Mouse (Mus musculus): ENCODE results near the gene Fam89b. TPM values are rescaled to one million over a fixed set of nuclear protein-coding genes. Genes with fewer than 3 reads are reported as not detected.

Fam89b gene
- total RNA-seq, 2 experiments from 2014 or later = 20.1 to 21.3 TPM

GRCm38 (mm10) chr19:5685861-5686260 is 43.6 kb downstream of the Fam89b start:
- DNase-seq (ENCODE audit: low spot score) = no peak

DNA sequence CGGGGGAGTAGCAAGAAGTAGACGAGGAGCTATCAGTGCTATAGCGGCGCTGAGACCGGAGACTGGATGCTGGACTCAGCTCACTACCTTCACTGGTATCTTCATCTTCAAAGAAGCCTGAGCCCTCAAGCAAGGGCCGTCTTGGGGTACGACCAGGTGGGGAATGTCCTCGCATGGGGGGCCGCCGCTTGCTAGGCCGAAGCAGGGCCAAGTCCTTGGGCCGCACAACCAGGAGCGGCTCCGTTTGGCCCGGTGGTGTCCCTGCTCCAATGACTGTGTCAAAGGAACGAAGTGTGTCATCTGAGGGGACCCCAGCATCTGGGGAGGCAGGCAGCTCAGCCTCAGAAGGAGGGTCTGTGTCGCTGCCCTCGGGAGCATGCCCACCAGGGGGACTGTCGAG is 44.0 kb downstream of the Fam89b start:
- no peak for DNase-seq (ENCODE audit: low spot score)

DNA sequence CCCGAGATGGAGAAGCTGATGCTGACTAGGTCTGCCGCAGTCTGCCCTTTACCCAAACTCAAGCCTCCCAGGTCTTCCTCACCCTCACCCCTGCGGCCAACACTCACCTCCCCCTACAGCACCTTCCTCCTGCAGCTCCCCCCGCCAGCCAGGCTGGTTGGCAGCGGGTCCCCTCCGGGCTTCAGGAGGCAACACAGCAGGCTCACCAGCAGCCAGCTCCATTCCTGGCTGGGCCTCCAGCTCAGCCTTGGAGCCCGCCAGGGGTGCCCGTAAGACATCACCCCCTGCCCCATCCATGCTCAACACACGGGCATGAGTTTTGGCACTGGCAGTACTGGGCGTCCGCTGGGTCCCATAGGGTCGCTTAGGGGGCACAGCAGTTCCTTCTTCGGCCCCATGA is 44.5 kb downstream of the Fam89b start:
- DNase-seq (ENCODE audit: low spot score) = no peak

DNA sequence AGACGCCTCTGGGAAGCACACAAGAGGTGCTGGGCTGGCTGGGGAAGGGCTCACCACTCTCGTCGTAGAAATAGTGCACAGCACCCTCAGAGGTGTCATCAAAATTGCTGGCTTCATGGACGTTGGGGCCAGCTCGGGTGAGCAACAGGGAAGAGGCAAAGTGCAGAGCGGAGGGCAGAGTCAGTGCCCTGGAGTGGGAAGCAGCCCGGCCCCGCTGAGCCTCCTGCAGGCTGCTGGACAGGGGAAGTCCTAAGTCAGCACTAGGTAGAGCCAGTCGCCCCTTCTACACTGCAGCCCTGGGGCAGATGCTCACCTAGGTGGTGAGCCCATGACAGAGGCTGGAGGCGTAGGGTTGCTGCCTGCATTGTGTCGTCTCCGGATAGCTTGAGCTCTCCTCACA is 45.2 kb downstream of the Fam89b start:
- no peak for DNase-seq (ENCODE audit: low spot score)

GRCm38 (mm10) chr19:5680432-5680831 is 49.0 kb downstream of the Fam89b start:
- DNase-seq (ENCODE audit: low spot score) = no peak

Small RNAs within 50 kb of the gene (microRNA-seq; reads per million reads assigned to microRNA genes)
- not detected for gene Mir6987

Other genes with a start within 250 kb of the Fam89b start
- gene Mus81, start 241.3 kb downstream of the Fam89b start, total RNA-seq (2021) = 10 to 100 TPM; 18.3 to 22.1 TPM
- gene Cfl1, start 239.2 kb downstream of the Fam89b start, total RNA-seq (2021) = 10 to 100 TPM; 48.4 to 74.2 TPM
- gene 1700020D05Rik, start 225.9 kb downstream of the Fam89b start, total RNA-seq (2021) = under 1 TPM; 0.21 to 0.30 TPM
- 1 to 10 TPM; 5.5 to 5.8 TPM for gene Snx32, start 219.1 kb downstream of the Fam89b start, total RNA-seq (2021)
- gene Ovol1, start 169.0 kb downstream of the Fam89b start, total RNA-seq (2021) = not detected
- 1 to 10 TPM; 1.7 to 2.5 TPM for gene Ap5b1, start 161.6 kb downstream of the Fam89b start, total RNA-seq (2021)
- gene Rnaseh2c, start 127.8 kb downstream of the Fam89b start, total RNA-seq (2021) = 10 to 100 TPM; 40.7 to 50.1 TPM
- gene Kat5, start 119.4 kb downstream of the Fam89b start, total RNA-seq (2021) = 10 to 100 TPM; 24.0 to 26.0 TPM
- 10 to 100 TPM; 14.6 to 19.3 TPM for gene Rela, start 92.2 kb downstream of the Fam89b start, total RNA-seq (2021)
- gene Sipa1, start 65.9 kb downstream of the Fam89b start, total RNA-seq (2021) = 1 to 10 TPM; 5.6 to 8.2 TPM
- 1 to 10 TPM; 8.6 to 9.4 TPM for gene Map3k11, start 40.9 kb downstream of the Fam89b start, total RNA-seq (2021)
- 10 to 100 TPM; 12.5 to 13.8 TPM for gene Pcnx3, start 40.7 kb downstream of the Fam89b start, total RNA-seq (2021)
- not detected for gene Kcnk7, start 25.3 kb downstream of the Fam89b start, total RNA-seq (2021)
- gene Ehbp1l1, start 3.3 kb downstream of the Fam89b start, total RNA-seq (2021) = 100 to 1,000 TPM; 210 to 241 TPM
- gene Ltbp3, start 11.3 kb upstream of the Fam89b start, total RNA-seq (2021) = 10 to 100 TPM; 41.4 to 45.4 TPM
- 10 to 100 TPM; 70.6 to 74.4 TPM for gene Scyl1, start 41.8 kb upstream of the Fam89b start, total RNA-seq (2021)
- 1 to 10 TPM; 2.9 to 3.2 TPM for gene Frmd8, start 145.6 kb upstream of the Fam89b start, total RNA-seq (2021)
- under 1 TPM; 0.59 to 0.90 TPM for gene Slc25a45, start 148.2 kb upstream of the Fam89b start, total RNA-seq (2021)
- gene Tigd3, start 164.5 kb upstream of the Fam89b start, total RNA-seq (2021) = under 1 TPM; 0.21 TPM
- 10 to 100 TPM; 76.3 to 85.1 TPM for gene Dpf2, start 183.4 kb upstream of the Fam89b start, total RNA-seq (2021)
- gene Cdc42ep2, start 195.2 kb upstream of the Fam89b start, total RNA-seq (2021) = 10 to 100 TPM in 1 of 2 experiments, 1 to 10 TPM in 1; 8.9 to 11.2 TPM
- 1 to 10 TPM; 6.2 to 8.7 TPM for gene Pola2, start 234.5 kb upstream of the Fam89b start, total RNA-seq (2021)